In genomic region chr17:65173236-65173635, GRCm38 (mm10) we compare ENCODE assay signal across 31 mouse cellular contexts.
DNase-seq lines count a peak whose midpoint lies in the region; ATAC-seq and TF ChIP-seq lines count a peak whose summit lies in the region.
"Had no signal": no experiment of that assay in that cellular context is flagged by ENCODE, and none has a peak within 500 bp of the region (broad histone marks: within the 10 kb centered on the region; RNA-seq: fewer than 3 reads in every experiment).

No protein-coding gene starts in this region.

- no peak for ATAC-seq in midbrain, embryonic 13.5 days
- ATAC-seq: Patski had no signal

- TF ChIP-seq CTCF in left cerebral cortex, adult 2 months (IDR thresholded peaks at IDR 0.05): no peak

- H3K27ac ChIP-seq in left cerebral cortex, adult 2 months: peak overlapping the region; percentile 10; the same call in 1 of the 2 replicates
- H3K27ac ChIP-seq in midbrain, embryonic 13.5 days: no peak overlapping the region
- H3K27ac ChIP-seq: embryonic facial prominence, embryonic 10.5 days; embryonic facial prominence, embryonic 15.5 days; forebrain, embryonic 12.5 days; heart, adult 2 months; heart, embryonic 13.5 days; hindbrain, embryonic 14.5 days; liver, embryonic 14.5 days; macrophage had no signal

- H3K27me3 ChIP-seq in midbrain, embryonic 13.5 days: no peaks in the 10 kb centered on the region
- H3K27me3 ChIP-seq: embryonic facial prominence, embryonic 15.5 days; forebrain, embryonic 12.5 days; heart, embryonic 13.5 days had no signal

- H3K9me3 ChIP-seq in midbrain, embryonic 13.5 days: no peaks in the 10 kb centered on the region
- H3K9me3 ChIP-seq: embryonic facial prominence, embryonic 10.5 days; embryonic facial prominence, embryonic 15.5 days; forebrain, embryonic 12.5 days; heart, embryonic 13.5 days had no signal

- intact Hi-C loops in left cerebral cortex, postnatal 4 days (cut with DNase I): no loop called here
- intact Hi-C loops in left cerebral cortex, adult 2 months (cut with DNase I): loop anchor here (1.0 to 10.0 kb wide), 4 partner anchors 68 to 218 kb away; no protein-coding TSS in a partner anchor

- H3K9ac ChIP-seq in midbrain, embryonic 13.5 days (replicated peaks): no peak overlapping the region
- H3K9ac ChIP-seq: embryonic facial prominence, embryonic 15.5 days; forebrain, embryonic 12.5 days; heart, embryonic 13.5 days; hindbrain, embryonic 14.5 days; liver, embryonic 14.5 days had no signal

- H3K4me1 ChIP-seq in midbrain, embryonic 13.5 days (replicated peaks): no peaks in the 10 kb centered on the region; the same call in 1 of the 2 replicates
- H3K4me1 ChIP-seq: embryonic facial prominence, embryonic 10.5 days; embryonic facial prominence, embryonic 15.5 days; forebrain, embryonic 12.5 days; heart, embryonic 13.5 days had no signal

- H3K4me3 ChIP-seq in left cerebral cortex, adult 2 months: no peak overlapping the region
- no peak overlapping the region for H3K4me3 ChIP-seq in midbrain, embryonic 13.5 days (replicated peaks)
- H3K4me3 ChIP-seq: embryonic facial prominence, embryonic 10.5 days; embryonic facial prominence, embryonic 15.5 days; forebrain, embryonic 12.5 days; heart, adult 2 months; heart, embryonic 13.5 days had no signal

- peak; percentile 48 to 69 for DNase-seq in frontal cortex, adult 2 months (ENCODE audit: extremely low spot score in 1 of 2, low spot score in 1 of 2)
- no peak for DNase-seq in frontal cortex, postnatal 25 days (ENCODE audit: low spot score in 2 of 2)
- peak; percentile 40 for DNase-seq in left cerebral cortex, adult 11 months (ENCODE audit: low spot score)
- DNase-seq in left cerebral cortex, postnatal 4 days: no peak
- no peak for DNase-seq in left cerebral cortex, adult 2 months (ENCODE audit: extremely low spot score in 1 of 2, low spot score in 2 of 2)
- DNase-seq in right cerebral cortex, postnatal 25 days: peak; percentile 46
- no peak for DNase-seq in c-Kit-positive CD71-positive TER-119-positive erythroid progenitor cells, embryonic 14.5 days (ENCODE audit: low spot score)
- DNase-seq: adrenal gland, postnatal 14 days; cerebellum, adult 8-10 months; cerebellum, postnatal 25 days; gastrocnemius, postnatal 25 days; heart, adult 2 months; heart, postnatal 10 days; kidney, adult 11 months; kidney, postnatal 14 days; layer of hippocampus, postnatal 36 days; liver; lung, adult 2 months; lung, postnatal 10 days; midbrain, embryonic 14.5 days; thymus, adult 18-20 months; thymus, postnatal 36 days had no signal

- WGBS in midbrain, embryonic 13.5 days: 95% methylated on average over 3 of the region's 3 CpGs

- H3K4me2 ChIP-seq in midbrain, embryonic 13.5 days (replicated peaks): no peak overlapping the region
- H3K4me2 ChIP-seq: embryonic facial prominence, embryonic 15.5 days; forebrain, embryonic 12.5 days; heart, embryonic 13.5 days; hindbrain, embryonic 14.5 days had no signal

- no peaks in the 10 kb centered on the region for H3K36me3 ChIP-seq in midbrain, embryonic 13.5 days
- H3K36me3 ChIP-seq: embryonic facial prominence, embryonic 10.5 days; embryonic facial prominence, embryonic 15.5 days; forebrain, embryonic 12.5 days; heart, embryonic 13.5 days had no signal

Comparison
In these comparisons a context has a peak if more than half of its experiments do, and no peak if none do; other contexts are left out.
1. DNase-seq: peak in frontal cortex, adult 2 months (2 of 2), left cerebral cortex, adult 11 months (single experiment) and right cerebral cortex, postnatal 25 days (single experiment); none in frontal cortex, postnatal 25 days (0 of 2), left cerebral cortex, postnatal 4 days (single experiment), left cerebral cortex, adult 2 months (0 of 2) and c-Kit-positive CD71-positive TER-119-positive erythroid progenitor cells, embryonic 14.5 days (single experiment).